Mouse (Mus musculus) bone marrow, adult 2 months (tissue): ENCODE measurements around the gene Fgf22. TPM values are rescaled to one million over a fixed set of nuclear protein-coding genes. Genes with fewer than 3 reads are reported as not detected.

ENCODE experiments used
- H3K27ac ChIP-seq: fragments of 200-500 bp; 2 replicates; pipeline ENCODE4 v1.5.1; 2012; ENCODE audit warnings: low read depth, mild to moderate bottlenecking, control low read depth, inconsistent platforms, low read length; ENCODE audit not compliant: control insufficient read depth, poor library complexity, insufficient read depth
- H3K4me1 ChIP-seq: fragments of 200-500 bp; 2 replicates; pipeline ENCODE4 v1.6.1; 2011; ENCODE audit warnings: low read length; ENCODE audit not compliant: control insufficient read depth, insufficient read depth
- H3K4me3 ChIP-seq: fragments of 200-500 bp; replicated peaks from 2 replicates; pipeline ENCODE3; 2011; ENCODE audit warnings: mild to moderate bottlenecking, low read depth, low read length, control low read depth; ENCODE audit not compliant: control insufficient read depth
- CTCF ChIP-seq: fragments of 200-500 bp; IDR thresholded peaks from 2 replicates; pipeline ENCODE4 v1.5.1; 2011; ENCODE audit warnings: low read length, control low read depth; ENCODE audit not compliant: control insufficient read depth, insufficient read depth
- POLR2A ChIP-seq: fragments of 200-500 bp; IDR thresholded peaks from 2 replicates; pipeline ENCODE4 v1.6.1; 2011; ENCODE audit warnings: low read depth, mild to moderate bottlenecking, control low read depth, low read length, borderline replicate concordance; ENCODE audit not compliant: control insufficient read depth
- WGBS: fragments of 180-500 bp; shearing (Covaris S2); methylation state at CpG from one replicate; pipeline ENCODE4 v1.1.7; 2018; 5-methylcytosine and 5-hydroxymethylcytosine counted together
- polyA plus RNA-seq: library from polyadenylated mRNA; stranded (reverse); fragments of >200 nt; gene quantifications from 2 replicates; pipeline ENCODE4 v1.2.4, GENCODE M21; 2011; ENCODE audit warnings: low replicate concordance; ENCODE audit not compliant: missing spikeins, insufficient read depth, insufficient read length

The Fgf22 gene
- polyA plus RNA-seq, 1 experiment = not detected

DNA sequence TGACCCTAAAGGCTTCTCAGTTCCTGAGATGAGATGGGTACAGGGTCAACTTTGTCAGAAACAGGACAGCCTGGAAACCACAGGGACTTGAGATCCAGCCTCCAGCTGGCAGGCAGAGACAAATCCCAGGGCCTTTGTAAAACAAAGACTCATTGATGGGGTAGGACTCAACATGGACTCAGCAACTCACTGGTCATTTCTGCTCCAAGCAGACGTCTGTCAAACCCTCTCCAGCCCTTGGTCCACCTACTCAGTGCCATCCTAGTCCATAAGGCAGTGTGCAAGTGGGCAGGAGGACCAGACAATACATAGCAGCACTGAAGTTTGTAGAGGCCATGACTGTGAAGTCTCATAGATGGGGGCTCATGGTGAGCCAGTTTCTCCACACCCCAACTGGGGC lies 41.7 kb upstream of the Fgf22 start:
- Histone ChIP-seq H3K27ac (no peak overlapping the region), H3K4me3 (no peak overlapping the region), H3K4me1 (no peaks in the 10 kb centered on the region)
- 39% methylated on average over 1 of the region's 1 CpGs for WGBS
- TF ChIP-seq POLR2A (no peak), CTCF (no peak)

DNA sequence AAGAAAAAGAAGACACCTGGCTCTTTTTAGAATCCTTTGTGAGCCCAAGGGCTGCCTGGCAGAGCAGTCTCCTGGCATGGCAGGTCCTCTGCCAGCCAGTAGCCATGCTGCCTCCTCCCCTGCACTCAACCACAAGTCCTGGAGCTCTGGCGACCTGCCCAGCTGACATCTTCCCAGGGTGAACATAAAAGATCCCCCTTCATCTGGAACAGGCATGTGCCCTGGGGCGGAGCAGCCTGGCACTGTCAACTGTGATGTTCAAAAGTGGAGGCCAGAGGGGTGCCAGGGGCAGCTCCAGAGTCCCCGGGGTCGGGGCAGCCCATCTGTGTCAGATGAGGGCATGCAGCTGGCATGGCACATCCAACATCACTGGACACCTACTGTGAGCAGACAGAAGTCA lies 39.9 kb upstream of the Fgf22 start:
- WGBS = 60% methylated on average over 4 of the region's 4 CpGs
- H3K4me1 ChIP-seq = no peaks in the 10 kb centered on the region

DNA sequence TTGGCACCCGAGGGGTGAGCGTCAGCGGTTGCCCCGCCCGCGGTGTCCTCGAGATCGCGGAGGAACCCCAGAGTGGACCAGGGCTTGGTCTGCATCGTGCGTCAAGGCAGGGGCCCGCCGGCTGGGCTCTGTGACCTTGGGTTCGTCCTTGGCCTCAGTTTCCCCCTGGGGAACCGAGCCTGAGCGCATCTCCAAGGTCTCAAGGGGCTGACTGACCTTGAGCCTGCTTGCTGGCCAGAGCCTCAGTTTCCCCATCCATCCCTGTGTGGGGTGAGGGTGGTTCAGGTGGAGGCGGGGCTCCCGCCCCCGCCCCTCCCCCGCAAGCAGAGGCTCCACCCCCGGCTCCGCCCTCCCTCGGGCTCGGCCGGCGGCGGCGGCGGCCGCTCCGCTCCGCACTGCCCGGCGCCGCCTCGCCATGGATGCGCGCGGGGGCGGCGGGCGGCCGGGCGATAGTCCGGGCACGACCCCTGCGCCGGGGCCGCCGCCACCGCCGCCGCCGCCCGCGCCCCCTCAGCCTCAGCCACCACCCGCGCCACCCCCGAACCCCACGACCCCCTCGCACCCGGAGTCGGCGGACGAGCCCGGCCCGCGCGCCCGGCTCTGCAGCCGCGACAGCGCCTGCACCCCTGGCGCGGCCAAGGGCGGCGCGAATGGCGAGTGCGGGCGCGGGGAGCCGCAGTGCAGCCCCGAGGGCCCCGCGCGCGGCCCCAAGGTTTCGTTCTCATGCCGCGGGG lies 38.5 kb upstream of the Fgf22 start, which contains the start of gene Hcn2:
Hcn2 (plus strand) TSS at position 381 of the 734 bp plus-strand sequence.
- no peak within 1 kb of the TSS for H3K4me3 ChIP-seq
- no peak for TF ChIP-seq CTCF
- TF ChIP-seq POLR2A = no peak
- H3K27ac ChIP-seq = no peak within 1 kb of the TSS
- no peaks in the 10 kb centered on the region for H3K4me1 ChIP-seq
- WGBS = 3% methylated on average over 86 of the region's 91 CpGs

More for the DNA sequence above, 39.9 kb upstream of the Fgf22 start:
- TF ChIP-seq CTCF (no peak), POLR2A (no peak)
- Histone ChIP-seq H3K4me3 (no peak overlapping the region), H3K27ac (no peak overlapping the region)

- no peak overlapping the region for H3K27ac ChIP-seq
- H3K4me1 ChIP-seq = no peaks in the 10 kb centered on the region
- no peak for TF ChIP-seq CTCF
- no peak for TF ChIP-seq POLR2A
- under 1% methylated on average over 44 of the region's 44 CpGs for WGBS
- H3K4me3 ChIP-seq = no peak overlapping the region
Observed at GRCm38 (mm10) chr10:79716988-79717355, 37.9 kb upstream of the Fgf22 start.

- Histone ChIP-seq H3K4me3 (no peak overlapping the region), H3K4me1 (no peaks in the 10 kb centered on the region), H3K27ac (no peak overlapping the region)
- WGBS = 6% methylated on average over 43 of the region's 43 CpGs
- no peak for TF ChIP-seq CTCF
- TF ChIP-seq POLR2A = no peak
Observed at GRCm38 (mm10) chr10:79717640-79718357, 37.1 kb upstream of the Fgf22 start.

GRCm38 (mm10) chr10:79721089-79721488 lies 33.8 kb upstream of the Fgf22 start:
- H3K4me1 ChIP-seq = no peaks in the 10 kb centered on the region
- no peak overlapping the region for H3K27ac ChIP-seq
- no peak for TF ChIP-seq POLR2A
- no peak for TF ChIP-seq CTCF
- H3K4me3 ChIP-seq = no peak overlapping the region
- whole genome bisulfite sequencing = 66% methylated on average over 5 of the region's 5 CpGs

DNA sequence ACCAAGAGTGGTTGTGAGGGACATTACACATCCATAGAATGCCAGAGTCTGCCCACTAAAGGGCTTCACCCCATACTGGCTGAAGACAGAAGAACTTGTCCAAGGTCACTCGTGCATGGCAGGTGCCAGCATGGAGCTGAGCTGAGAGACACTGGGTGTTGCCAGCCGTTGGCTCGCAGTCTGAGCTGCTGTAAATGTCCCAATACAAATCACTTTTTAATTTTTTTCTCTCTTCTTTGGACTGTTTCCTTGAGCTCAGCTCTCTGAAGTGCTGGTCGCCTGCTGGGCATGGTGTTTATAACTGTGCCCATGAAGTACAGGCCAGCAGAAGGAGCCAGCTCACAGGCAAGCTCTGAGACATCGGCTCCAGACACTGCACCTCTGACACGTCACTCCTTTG lies 31.8 kb upstream of the Fgf22 start:
- H3K4me1 ChIP-seq = no peaks in the 10 kb centered on the region
- H3K4me3 ChIP-seq = no peak overlapping the region
- H3K27ac ChIP-seq = no peak overlapping the region
- WGBS = 64% methylated on average over 6 of the region's 6 CpGs
- TF ChIP-seq CTCF = no peak
- no peak for TF ChIP-seq POLR2A

GRCm38 (mm10) chr10:79723692-79724091 lies 31.2 kb upstream of the Fgf22 start:
- Histone ChIP-seq H3K4me1 (no peaks in the 10 kb centered on the region), H3K27ac (no peak overlapping the region), H3K4me3 (no peak overlapping the region)
- TF ChIP-seq POLR2A (no peak), CTCF (no peak)
- WGBS = 70% methylated on average over 7 of the region's 7 CpGs

GRCm38 (mm10) chr10:79726090-79726489 lies 28.8 kb upstream of the Fgf22 start:
- H3K4me1 ChIP-seq = no peaks in the 10 kb centered on the region
- H3K27ac ChIP-seq = no peak overlapping the region
- H3K4me3 ChIP-seq = no peak overlapping the region
- 35% methylated on average over 11 of the region's 11 CpGs for WGBS
- TF ChIP-seq POLR2A (no peak), CTCF (peak; percentile 82)
